Mouse (Mus musculus) embryonic fibroblast, embryonic 13.5 days (primary cell): Measurements from ENCODE around the gene Dynll1.

Source experiments
- CTCF ChIP-seq: IDR thresholded peaks from 2 replicates; pipeline ENCODE4 v1.5.1; 2011; ENCODE audit warnings: mild to moderate bottlenecking, control low read depth, low read length, moderate library complexity, borderline replicate concordance; ENCODE audit not compliant: insufficient read depth
- POLR2A ChIP-seq: IDR thresholded peaks from 2 replicates; pipeline ENCODE4 v1.6.1; 2011; ENCODE audit warnings: low read depth, mild to moderate bottlenecking, control low read depth, low read length, moderate library complexity

GRCm38 (mm10) chr5:115312816-115313667, 12.2 kb upstream of the Dynll1 start:
- TF ChIP-seq CTCF (no peak), POLR2A (no peak)
